In the genomic region with DNA sequence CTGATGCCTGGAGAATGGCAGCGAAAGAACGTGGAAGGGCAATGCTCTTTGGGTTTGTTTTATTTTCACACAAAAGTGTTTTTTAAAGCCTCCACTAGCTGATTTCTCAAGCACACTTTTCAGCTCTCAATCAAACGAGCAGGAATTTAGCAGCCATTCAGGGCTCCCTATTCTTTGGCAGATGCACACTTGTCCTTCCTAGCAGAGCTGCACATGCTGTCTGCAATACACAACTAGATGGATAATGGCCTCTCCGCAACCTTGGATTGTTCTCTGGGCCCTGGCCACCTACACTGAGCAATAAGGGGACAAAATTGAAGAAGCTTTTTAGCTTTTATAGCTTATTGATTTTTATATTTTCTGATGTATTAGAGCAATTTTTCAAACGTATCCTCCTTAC, we compare ENCODE assay signal across 18 mouse cellular contexts.
DNase-seq lines count a peak whose midpoint lies in the region; ATAC-seq and TF ChIP-seq lines count a peak whose summit lies in the region.
"Had no signal": no experiment of that assay in that cellular context is flagged by ENCODE, and none has a peak within 500 bp of the region (broad histone marks: within the 10 kb centered on the region; RNA-seq: fewer than 3 reads in every experiment).

No protein-coding gene starts in this region.

- H3K36me3 ChIP-seq in forebrain, postnatal 0 days (ENCODE audit: insufficient read depth), result no peaks in the 10 kb centered on the region
- H3K36me3 ChIP-seq in midbrain, embryonic 12.5 days, result no peaks in the 10 kb centered on the region
- H3K36me3 ChIP-seq: embryonic facial prominence, embryonic 12.5 days had no signal

- WGBS in forebrain, postnatal 0 days, result 31% methylated on average over 5 of the region's 5 CpGs
- WGBS in midbrain, embryonic 12.5 days, result 45% methylated on average over 5 of the region's 5 CpGs

- TF ChIP-seq CTCF in forebrain, postnatal 0 days (IDR thresholded peaks at IDR 0.05; ENCODE audit: low read depth), result no peak

- no peak overlapping the region for H3K4me3 ChIP-seq in forebrain, postnatal 0 days (ENCODE audit: low read depth, low read length)
- H3K4me3 ChIP-seq in midbrain, embryonic 12.5 days, result no peak overlapping the region
- H3K4me3 ChIP-seq: embryonic facial prominence, embryonic 12.5 days; erythroblast, embryonic 14.5 days had no signal

- H3K27me3 ChIP-seq in forebrain, postnatal 0 days (ENCODE audit: insufficient read depth, low read length), result no peaks in the 10 kb centered on the region
- H3K27me3 ChIP-seq in midbrain, embryonic 12.5 days, result no peaks in the 10 kb centered on the region
- H3K27me3 ChIP-seq: embryonic facial prominence, embryonic 12.5 days had no signal

- H3K4me1 ChIP-seq in forebrain, postnatal 0 days (ENCODE audit: insufficient read depth), result no peaks in the 10 kb centered on the region
- 0 out of 2 replicates have a peak, but pooled peaks cover 3% of the 10 kb centered on the region for H3K4me1 ChIP-seq in midbrain, embryonic 12.5 days
- H3K4me1 ChIP-seq: embryonic facial prominence, embryonic 12.5 days had no signal

- H3K9me3 ChIP-seq in forebrain, postnatal 0 days (ENCODE audit: low read length), result no peaks in the 10 kb centered on the region
- H3K9me3 ChIP-seq in midbrain, embryonic 12.5 days, result 0 out of 2 replicates have a peak, but pooled peaks cover 6% of the 10 kb centered on the region
- H3K9me3 ChIP-seq: embryonic facial prominence, embryonic 12.5 days had no signal

- H3K4me2 ChIP-seq in forebrain, postnatal 0 days (ENCODE audit: low read depth), result no peak overlapping the region
- H3K4me2 ChIP-seq in midbrain, embryonic 12.5 days (replicated peaks), result no peak overlapping the region
- H3K4me2 ChIP-seq: embryonic facial prominence, embryonic 12.5 days had no signal

- DNase-seq in brain, adult 2 months (ENCODE audit: low read depth, low spot score), result peak; percentile 8
- peak; percentile 18 for DNase-seq in embryo, embryonic 10.5 days (ENCODE audit: low spot score)
- DNase-seq in forebrain, postnatal 0 days, result peak; percentile 2
- no peak for DNase-seq in urinary bladder, postnatal 4 days (ENCODE audit: low spot score in 2 of 2)
- DNase-seq in spleen, postnatal 36 days (ENCODE audit: low spot score in 2 of 2), result no peak
- no peak for DNase-seq in kidney, postnatal 10 days
- DNase-seq: cerebellum, adult 11 months; gastrocnemius, postnatal 36 days; kidney, adult 11 months; left cerebral cortex, postnatal 4 days; liver; right cerebral cortex, adult 18-20 months; thymus, postnatal 14 days had no signal

- H3K27ac ChIP-seq in forebrain, postnatal 0 days (ENCODE audit: low read depth, low read length), result no peak overlapping the region
- no peak overlapping the region for H3K27ac ChIP-seq in midbrain, embryonic 12.5 days (replicated peaks)
- H3K27ac ChIP-seq: embryonic facial prominence, embryonic 12.5 days; kidney, postnatal 0 days had no signal

- peak; percentile 42; the same call in 1 of the 2 replicates for ATAC-seq in forebrain, postnatal 0 days
- peak; percentile 92 for ATAC-seq in midbrain, embryonic 12.5 days (ENCODE audit: low FRiP score, low read depth)
- ATAC-seq: lung, postnatal 0 days had no signal

- H3K9ac ChIP-seq in forebrain, postnatal 0 days, result no peak overlapping the region
- H3K9ac ChIP-seq in midbrain, embryonic 12.5 days (replicated peaks), result no peak overlapping the region
- H3K9ac ChIP-seq: embryonic facial prominence, embryonic 12.5 days had no signal

Comparison
In these comparisons a context has a peak if more than half of its experiments do, and no peak if none do; other contexts are left out.
1. DNase-seq: peak in brain, adult 2 months (single experiment), embryo, embryonic 10.5 days (single experiment) and forebrain, postnatal 0 days (single experiment); none in urinary bladder, postnatal 4 days (0 of 2), spleen, postnatal 36 days (0 of 2) and kidney, postnatal 10 days (single experiment).